Mouse (Mus musculus) layer of hippocampus, adult 2 months (tissue): ENCODE measurements around the gene AW549877. TPM values are rescaled to one million over a fixed set of nuclear protein-coding genes. Genes with fewer than 3 reads are reported as not detected.

ENCODE experiments used
- DNase-seq, 2 experiments: peaks; one replicate each; pipeline ENCODE4 v3.0.0; 2022; ENCODE audit warnings: low spot score in 2 of 2
- H3K27ac ChIP-seq: fragments of 200-600 bp; 2 replicates; pipeline ENCODE4 v1.8.1; 2022
- H3K4me3 ChIP-seq: fragments of 200-600 bp; 2 replicates; pipeline ENCODE4 v1.8.1; 2022; ENCODE audit warnings: mild to moderate bottlenecking
- CTCF ChIP-seq: fragments of 200-600 bp; conservative IDR thresholded peaks from 2 replicates; pipeline ENCODE4 v1.8.1; 2022; ENCODE audit warnings: antibody characterized with exemption, mild to moderate bottlenecking, moderate library complexity
- total RNA-seq, 2 experiments: library from RNA; stranded (reverse); gene quantifications; 2 replicates each; pipeline ENCODE4 v1.2.3; 2021

Gene AW549877
- total RNA-seq, 2 experiments from 2014 or later: 44.3 to 44.7 TPM

- DNase-seq: no peak
- Histone ChIP-seq H3K27ac (peak overlapping the region; percentile 99; the same call in 1 of the 2 replicates), H3K4me3 (no peak overlapping the region)
- no peak for TF ChIP-seq CTCF
These were observed 29.4 kb upstream of the AW549877 start for GRCm38 (mm10) chr15:4024726-4025507.

- TF ChIP-seq CTCF: no peak
- DNase-seq: no peak
- Histone ChIP-seq H3K27ac (no peak overlapping the region), H3K4me3 (no peak overlapping the region)
These were observed 28.2 kb upstream of the AW549877 start for GRCm38 (mm10) chr15:4023747-4024146.

- no peak for DNase-seq
- no peak overlapping the region for H3K4me3 ChIP-seq
- H3K27ac ChIP-seq: no peak overlapping the region
- TF ChIP-seq CTCF: no peak
These were observed 25.2 kb upstream of the AW549877 start for GRCm38 (mm10) chr15:4020711-4021110.

- Histone ChIP-seq H3K4me3 (no peak overlapping the region), H3K27ac (no peak overlapping the region)
- no peak for TF ChIP-seq CTCF
- no peak for DNase-seq
These were observed 18.3 kb upstream of the AW549877 start for GRCm38 (mm10) chr15:4013873-4014272.

GRCm38 (mm10) chr15:4000536-4000935 is 5.0 kb upstream of the AW549877 start:
- H3K27ac ChIP-seq: no peak overlapping the region
- no peak for DNase-seq

GRCm38 (mm10) chr15:3999144-3999543 is 3.6 kb upstream of the AW549877 start:
- no peak for TF ChIP-seq CTCF
- no peak overlapping the region for H3K4me3 ChIP-seq
- no peak for DNase-seq

More at GRCm38 (mm10) chr15:4000536-4000935, 5.0 kb upstream of the AW549877 start:
- no peak overlapping the region for H3K4me3 ChIP-seq
- no peak for TF ChIP-seq CTCF

GRCm38 (mm10) chr15:3996267-3997010 is 895 bp upstream of the AW549877 start:
- no peak for TF ChIP-seq CTCF
- Histone ChIP-seq H3K27ac (peak overlapping the region; percentile 97), H3K4me3 (peak overlapping the region; percentile 89)
- DNase-seq: no peak

More at GRCm38 (mm10) chr15:3999144-3999543, 3.6 kb upstream of the AW549877 start:
- H3K27ac ChIP-seq: no peak overlapping the region

GRCm38 (mm10) chr15:3994852-3995447 is 594 bp downstream of the AW549877 start:
- no peak for TF ChIP-seq CTCF
- no peak for DNase-seq
- peak overlapping the region; percentile 97 for H3K27ac ChIP-seq
- peak overlapping the region; percentile 89 for H3K4me3 ChIP-seq

- H3K27ac ChIP-seq: no peak overlapping the region
- H3K4me3 ChIP-seq: no peak overlapping the region
- peak in 1 of 2 experiments; percentile 28 for DNase-seq
- TF ChIP-seq CTCF: peak; percentile 84
These were observed 7.6 kb downstream of the AW549877 start for GRCm38 (mm10) chr15:3987981-3988380.

GRCm38 (mm10) chr15:3984876-3985275 is 10.7 kb downstream of the AW549877 start:
- no peak for DNase-seq
- H3K27ac ChIP-seq: no peak overlapping the region
- no peak overlapping the region for H3K4me3 ChIP-seq
- no peak for TF ChIP-seq CTCF

GRCm38 (mm10) chr15:3982732-3983131 is 12.8 kb downstream of the AW549877 start:
- no peak for TF ChIP-seq CTCF
- no peak for DNase-seq
- no peak overlapping the region for H3K27ac ChIP-seq
- no peak overlapping the region for H3K4me3 ChIP-seq

GRCm38 (mm10) chr15:3979871-3980270 is 15.7 kb downstream of the AW549877 start:
- no peak for DNase-seq
- Histone ChIP-seq H3K27ac (peak overlapping the region; percentile 100), H3K4me3 (peak overlapping the region; percentile 69)

More at GRCm38 (mm10) chr15:3979871-3980270, 15.7 kb downstream of the AW549877 start:
- no peak for TF ChIP-seq CTCF
